Mouse (Mus musculus) MEL (cell line): Measurements from ENCODE around the gene Rnf6. TPM values are rescaled to one million over a fixed set of nuclear protein-coding genes. Genes with fewer than 3 reads are reported as not detected.

Experiments used
- DNase-seq: peaks from one replicate; pipeline ENCODE4 v3.0.0; 2011; ENCODE audit warnings: low read depth, low spot score
- H3K27ac ChIP-seq: 2 replicates; pipeline ENCODE4 v1.5.1; 2012; ENCODE audit warnings: low read depth, mild to moderate bottlenecking, control low read depth, low read length, moderate library complexity; ENCODE audit not compliant: control insufficient read depth
- H3K27me3 ChIP-seq, 2 experiments: fragments of 150-350 bp in 1 of 2; sonication (generic) in 1 of 2; 2 replicates each; pipeline ENCODE4 v1.6.1; 2012; ENCODE audit warnings: low read length in 2 of 2, mild to moderate bottlenecking in 2 of 2, improper control_type of control experiment in 1 of 2, moderate library complexity in 1 of 2; ENCODE audit not compliant: insufficient read depth in 2 of 2, control insufficient read depth in 1 of 2
- H3K36me3 ChIP-seq, 2 experiments: 2 replicates each; pipeline ENCODE4 v1.6.1; 2012 to 2014; ENCODE audit warnings: low read length in 2 of 2, improper control_type of control experiment in 1 of 2, inconsistent platforms in 1 of 2, mild to moderate bottlenecking in 1 of 2; ENCODE audit not compliant: insufficient read depth in 2 of 2, control insufficient read depth in 1 of 2
- H3K4me1 ChIP-seq, 2 experiments: fragments of 150-350 bp in 1 of 2; sonication (generic) in 1 of 2; 2 replicates each; pipeline ENCODE4 v1.6.1; 2012; ENCODE audit warnings: low read length in 2 of 2, improper control_type of control experiment in 1 of 2, mild to moderate bottlenecking in 1 of 2; ENCODE audit not compliant: insufficient read depth in 2 of 2, control insufficient read depth in 1 of 2
- H3K4me3 ChIP-seq, 2 experiments: fragments of 150-350 bp in 1 of 2; sonication (generic) in 1 of 2; 2 replicates each; pipeline ENCODE4 v1.5.1; 2012; ENCODE audit warnings: low read depth in 2 of 2, low read length in 2 of 2, mild to moderate bottlenecking in 2 of 2, moderate library complexity in 2 of 2, control low read depth in 1 of 2, improper control_type of control experiment in 1 of 2; ENCODE audit not compliant: control insufficient read depth in 1 of 2, insufficient read depth in 1 of 2
- H3K79me2 ChIP-seq: 2 replicates; pipeline ENCODE4 v1.6.1; 2012; ENCODE audit warnings: mild to moderate bottlenecking, low read length, moderate library complexity; ENCODE audit not compliant: control insufficient read depth, poor library complexity, insufficient read depth
- H3K9ac ChIP-seq: 2 replicates; pipeline ENCODE4 v1.6.1; 2012; ENCODE audit warnings: low read depth, mild to moderate bottlenecking, control low read depth, low read length, moderate library complexity; ENCODE audit not compliant: control insufficient read depth, poor library complexity, severe bottlenecking
- H3K9me3 ChIP-seq: fragments of 150-350 bp; sonication (generic); replicated peaks from 2 replicates; pipeline ENCODE4 v1.6.1; 2012; ENCODE audit warnings: mild to moderate bottlenecking, low read length, improper control_type of control experiment, moderate library complexity; ENCODE audit not compliant: insufficient read depth
- CHD1 ChIP-seq: IDR thresholded peaks from 2 replicates; pipeline ENCODE4 v1.6.1; 2012; ENCODE audit warnings: low read depth, mild to moderate bottlenecking, inconsistent platforms, low read length, improper control_type of control experiment
- CHD2 ChIP-seq: IDR thresholded peaks from 2 replicates; pipeline ENCODE4 v1.6.1; 2011; ENCODE audit warnings: low read length, improper control_type of control experiment
- CTCF ChIP-seq, 3 experiments: IDR thresholded peaks in 2 of 3; conservative IDR thresholded peaks in 1 of 3; 2 replicates each; pipeline ENCODE4 v1.5.1; 2011 to 2012; ENCODE audit warnings: low read length in 3 of 3, low read depth in 2 of 3, mild to moderate bottlenecking in 2 of 3, improper control_type of control experiment in 1 of 3, inconsistent platforms in 1 of 3, mixed read lengths in 1 of 3, moderate library complexity in 1 of 3; ENCODE audit not compliant: control insufficient read depth in 1 of 3, insufficient read depth in 1 of 3, poor library complexity in 1 of 3, severe bottlenecking in 1 of 3
- ELF1 ChIP-seq: IDR thresholded peaks from 2 replicates; pipeline ENCODE4 v1.6.1; 2014; ENCODE audit warnings: low read depth, mild to moderate bottlenecking, inconsistent platforms, low read length, improper control_type of control experiment, moderate library complexity
- EP300 ChIP-seq, 2 experiments: IDR thresholded peaks; 2 replicates each; pipeline ENCODE4 v1.6.1; 2011; ENCODE audit warnings: improper control_type of control experiment in 2 of 2, low read length in 2 of 2, low read depth in 1 of 2, mild to moderate bottlenecking in 1 of 2
- ETS1 ChIP-seq: IDR thresholded peaks from 2 replicates; pipeline ENCODE4 v1.6.1; 2012; ENCODE audit warnings: low read depth, mild to moderate bottlenecking, inconsistent platforms, low read length, improper control_type of control experiment, moderate library complexity
- GABPA ChIP-seq: IDR thresholded peaks from 2 replicates; pipeline ENCODE4 v1.6.1; 2012; ENCODE audit warnings: low read depth, mild to moderate bottlenecking, inconsistent platforms, low read length, improper control_type of control experiment, moderate library complexity
- GATA1 ChIP-seq: IDR thresholded peaks from 2 replicates; pipeline ENCODE4 v1.6.1; 2011; ENCODE audit warnings: low read depth, low read length, improper control_type of control experiment
- HCFC1 ChIP-seq: IDR thresholded peaks from 2 replicates; pipeline ENCODE4 v1.6.1; 2012; ENCODE audit warnings: low read depth, mild to moderate bottlenecking, inconsistent platforms, low read length, improper control_type of control experiment, moderate library complexity
- JUND ChIP-seq: IDR thresholded peaks from 2 replicates; pipeline ENCODE4 v1.6.1; 2011; ENCODE audit warnings: low read depth, mild to moderate bottlenecking, improper control_type of control experiment, low read length
- KAT2A ChIP-seq: conservative IDR thresholded peaks from 2 replicates; pipeline ENCODE4 v1.6.1; 2012; ENCODE audit warnings: low read depth, low read length, improper control_type of control experiment, inconsistent platforms
- MAFK ChIP-seq: IDR thresholded peaks from 2 replicates; pipeline ENCODE4 v1.6.1; 2011; ENCODE audit warnings: low read depth, mild to moderate bottlenecking, low read length, improper control_type of control experiment, borderline replicate concordance
- MEF2A ChIP-seq: IDR thresholded peaks from 2 replicates; pipeline ENCODE4 v1.6.1; 2014; ENCODE audit warnings: low read depth, mild to moderate bottlenecking, inconsistent platforms, low read length, improper control_type of control experiment; ENCODE audit not compliant: poor library complexity, insufficient replicate concordance, severe bottlenecking; ENCODE audit errors: extremely low read depth
- MXI1 ChIP-seq: IDR thresholded peaks from 2 replicates; pipeline ENCODE4 v1.6.1; 2011; ENCODE audit warnings: mild to moderate bottlenecking, low read depth, low read length, improper control_type of control experiment
- MYC ChIP-seq: IDR thresholded peaks from 2 replicates; pipeline ENCODE4 v1.6.1; 2011; ENCODE audit warnings: low read depth, mild to moderate bottlenecking, low read length, improper control_type of control experiment, moderate library complexity
- POLR2A ChIP-seq, 2 experiments: IDR thresholded peaks; 2 replicates each; pipeline ENCODE4 v1.6.1; 2011 to 2012; ENCODE audit warnings: low read length in 2 of 2, mild to moderate bottlenecking in 2 of 2, control low read depth in 1 of 2, improper control_type of control experiment in 1 of 2, low read depth in 1 of 2, moderate library complexity in 1 of 2; ENCODE audit not compliant: control insufficient read depth in 1 of 2, insufficient read depth in 1 of 2, poor library complexity in 1 of 2
- POLR2AphosphoS2 ChIP-seq: IDR thresholded peaks from 2 replicates; pipeline ENCODE4 v1.6.1; 2011; ENCODE audit warnings: low read length, improper control_type of control experiment
- RCOR1 ChIP-seq: IDR thresholded peaks from 2 replicates; pipeline ENCODE4 v1.6.1; 2012; ENCODE audit warnings: low read depth, mild to moderate bottlenecking, inconsistent platforms, low read length, improper control_type of control experiment
- SIN3A ChIP-seq: IDR thresholded peaks from 2 replicates; pipeline ENCODE4 v1.6.1; 2012; ENCODE audit warnings: low read length, improper control_type of control experiment, inconsistent platforms
- TAL1 ChIP-seq: IDR thresholded peaks from 2 replicates; pipeline ENCODE4 v1.6.1; 2012; ENCODE audit warnings: mild to moderate bottlenecking, inconsistent platforms, low read length, moderate library complexity, mixed read lengths
- TCF12 ChIP-seq: IDR thresholded peaks from 2 replicates; pipeline ENCODE4 v1.6.1; 2014; ENCODE audit warnings: low read depth, mild to moderate bottlenecking, inconsistent platforms, low read length, improper control_type of control experiment, moderate library complexity
- UBTF ChIP-seq: IDR thresholded peaks from 2 replicates; pipeline ENCODE4 v1.6.1; 2012; ENCODE audit warnings: low read depth, mild to moderate bottlenecking, inconsistent platforms, low read length, improper control_type of control experiment, moderate library complexity, borderline replicate concordance; ENCODE audit not compliant: insufficient read depth
- USF2 ChIP-seq, 2 experiments: IDR thresholded peaks; 2 replicates each; pipeline ENCODE4 v1.6.1; 2011 to 2012; ENCODE audit warnings: improper control_type of control experiment in 2 of 2, low read length in 2 of 2, borderline replicate concordance in 1 of 2, inconsistent platforms in 1 of 2, low read depth in 1 of 2, mild to moderate bottlenecking in 1 of 2; ENCODE audit not compliant: insufficient read depth in 1 of 2
- ZC3H11A ChIP-seq: IDR thresholded peaks from 2 replicates; pipeline ENCODE4 v1.6.1; 2012; ENCODE audit warnings: low read depth, mild to moderate bottlenecking, inconsistent platforms, low read length, improper control_type of control experiment
- ZKSCAN1 ChIP-seq: IDR thresholded peaks from 2 replicates; pipeline ENCODE4 v1.6.1; 2012; ENCODE audit warnings: low read depth, mild to moderate bottlenecking, inconsistent platforms, low read length, improper control_type of control experiment, moderate library complexity
- ZMIZ1 ChIP-seq: IDR thresholded peaks from 2 replicates; pipeline ENCODE4 v1.6.1; 2012; ENCODE audit warnings: low read depth, mild to moderate bottlenecking, inconsistent platforms, low read length, improper control_type of control experiment, moderate library complexity
- polyA plus RNA-seq, 2 experiments: library from polyadenylated mRNA; stranded (reverse) in 1 of 2; unstranded in 1 of 2; fragments of >175 nt in 1 of 2; fragments of >200 nt in 1 of 2; gene quantifications; 2 replicates each; pipeline versions ENCODE4 v1.2.1 to v1.2.4; 2012; ENCODE audit warnings: low replicate concordance in 2 of 2, low read depth in 1 of 2; ENCODE audit not compliant: insufficient read length in 2 of 2, insufficient read depth in 1 of 2, missing spikeins in 1 of 2
- total RNA-seq: library from RNA; depleted of rRNA; stranded (reverse); fragments of 300-350 nt; gene quantifications from 2 replicates; pipeline ENCODE4 v1.2.3, GENCODE M21; 2012

Rnf6 gene
- total and polyA plus RNA-seq, 3 experiments: 44.9 to 70.1 (median 57.3) TPM

DNA sequence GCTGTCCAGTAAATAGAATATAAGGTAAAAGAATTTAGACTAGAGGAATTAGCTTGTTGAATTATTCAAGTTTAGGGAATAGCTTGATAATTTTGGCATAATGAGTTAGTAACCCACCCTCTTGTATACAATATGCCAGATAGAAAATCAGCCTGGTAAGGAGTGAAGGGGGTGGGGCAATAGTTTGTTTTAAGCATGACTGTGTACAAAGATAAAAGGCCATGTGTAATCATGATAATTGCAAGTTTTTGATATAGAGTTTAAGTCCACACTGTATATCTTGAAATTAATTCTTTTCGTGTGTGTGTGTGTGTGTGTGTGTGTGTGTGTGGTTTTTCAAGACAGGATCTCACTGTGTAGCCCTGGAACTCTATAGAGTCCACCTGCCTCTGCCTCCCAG is 13.0 kb upstream of the Rnf6 start (continued):
- no peak for TF ChIP-seq USF2 (IDR thresholded peaks at IDR 0.05; ENCODE audit: borderline replicate concordance in 1 of 2, insufficient read depth in 1 of 2, low read depth in 1 of 2, low read length in 2 of 2)
- TF ChIP-seq, all 39 proteins: peak for 12

DNA sequence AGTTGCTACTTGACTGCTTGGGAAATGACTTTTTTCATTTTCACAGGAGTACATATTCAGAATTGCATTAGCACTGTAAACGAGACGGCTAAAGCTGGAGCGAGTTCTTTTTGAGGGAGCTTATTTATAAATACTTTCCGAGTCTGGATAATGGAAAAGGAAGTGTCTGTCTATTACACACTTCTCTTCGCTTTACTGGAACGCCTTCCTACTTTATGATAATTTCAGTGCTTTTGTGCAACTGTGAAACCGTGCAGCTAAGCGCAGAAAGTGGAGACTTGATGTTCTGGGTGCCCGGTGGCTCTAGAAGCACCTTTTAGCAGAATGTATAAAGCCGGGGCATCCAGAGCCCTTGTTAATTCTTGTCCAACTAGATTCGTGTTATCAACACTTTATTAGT is 11.5 kb upstream of the Rnf6 start:
- peaks cover 13 to 37% of the 10 kb centered on the region in 2 experiments for H3K36me3 ChIP-seq
- no peaks in the 10 kb centered on the region for H3K9me3 ChIP-seq
- no peak overlapping the region for H3K27ac ChIP-seq
- DNase-seq: peak; percentile 58
- H3K4me1 ChIP-seq: peaks cover 14 to 20% of the 10 kb centered on the region in 2 experiments
- peaks cover 66% of the 10 kb centered on the region for H3K79me2 ChIP-seq
- H3K27me3 ChIP-seq: no peaks in the 10 kb centered on the region
- peak overlapping the region; percentile 85 for H3K9ac ChIP-seq
- H3K4me3 ChIP-seq: peak overlapping the region; percentile 64 to 85
- TF ChIP-seq UBTF: 0 out of 2 replicates have a peak, but pooled peaks have one; percentile 28
- TF ChIP-seq JUND: no peak
- peak; percentile 52; the same call in 1 of the 2 replicates for TF ChIP-seq SIN3A
- TF ChIP-seq MXI1: no peak
- no peak for TF ChIP-seq ETS1

DNA sequence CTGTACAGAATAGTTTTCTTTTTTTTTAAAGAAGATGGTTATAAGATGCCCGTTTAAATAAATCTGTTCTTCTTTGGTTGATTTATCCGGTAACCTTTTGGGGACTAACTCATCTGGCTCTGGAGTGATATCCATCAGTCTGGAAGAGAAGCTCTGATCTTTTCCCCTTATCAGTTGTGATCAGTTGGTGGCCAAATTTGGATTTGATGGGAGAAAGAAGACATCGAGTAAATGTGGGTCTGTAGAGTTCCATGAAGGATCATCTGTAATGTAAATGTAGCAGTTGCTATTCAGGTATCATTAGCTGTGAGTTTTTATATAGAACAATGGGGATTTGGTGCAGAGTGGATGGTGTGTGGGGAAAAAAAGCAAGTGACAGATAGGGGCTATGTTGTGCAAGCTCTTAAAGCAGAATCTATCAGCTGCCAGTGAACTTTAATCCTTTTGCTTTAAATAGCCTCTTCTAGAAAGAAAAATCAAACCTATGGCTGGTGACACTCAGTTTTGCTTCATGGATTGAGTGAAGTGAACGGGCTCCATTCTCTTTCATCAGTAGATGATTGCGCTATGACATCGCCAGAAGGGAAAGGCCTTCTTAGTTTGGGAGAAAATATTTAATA is 10.8 kb upstream of the Rnf6 start:
- Histone ChIP-seq H3K9me3 (no peaks in the 10 kb centered on the region), H3K79me2 (peaks cover 60% of the 10 kb centered on the region), H3K4me3 (peak overlapping the region; percentile 64 to 85), H3K9ac (peak overlapping the region; percentile 85), H3K36me3 (peaks cover 11 to 37% of the 10 kb centered on the region in 2 experiments), H3K27me3 (no peaks in the 10 kb centered on the region), H3K27ac (peak overlapping the region; percentile 96), H3K4me1 (peaks cover 14 to 20% of the 10 kb centered on the region in 2 experiments)
- 0 out of 2 replicates have a peak, but pooled peaks have one; percentile 32 for TF ChIP-seq UBTF
- TF ChIP-seq CTCF (IDR thresholded peaks at IDR 0.05 in 2 of 3, conservative IDR thresholded peaks at IDR 0.05 in 1 of 3; ENCODE audit: control insufficient read depth in 1 of 3, insufficient read depth in 1 of 3, low read depth in 2 of 3, low read length in 3 of 3, poor library complexity in 1 of 3, severe bottlenecking in 1 of 3): no peak
- no peak for TF ChIP-seq CHD2
- no peak for TF ChIP-seq POLR2AphosphoS2
- TF ChIP-seq ZMIZ1: no peak
- TF ChIP-seq MXI1: no peak
- TF ChIP-seq RCOR1: no peak
- no peak for TF ChIP-seq KAT2A
- no peak for TF ChIP-seq EP300 (IDR thresholded peaks at IDR 0.05; ENCODE audit: low read depth in 1 of 2, low read length in 2 of 2)
- no peak for TF ChIP-seq MAFK
- no peak for TF ChIP-seq ZKSCAN1
- TF ChIP-seq POLR2A (IDR thresholded peaks at IDR 0.05; ENCODE audit: control insufficient read depth in 1 of 2, insufficient read depth in 1 of 2, low read depth in 1 of 2, low read length in 2 of 2, poor library complexity in 1 of 2): no peak
- TF ChIP-seq TCF12: no peak
- TF ChIP-seq TAL1: no peak
- TF ChIP-seq HCFC1: peak; percentile 25; the same call in 1 of the 2 replicates
- no peak for TF ChIP-seq ZC3H11A
- no peak; the same call in 1 of the 2 replicates for TF ChIP-seq CHD1
- peak; percentile 37 for TF ChIP-seq SIN3A
- TF ChIP-seq MYC: no peak
- no peak for TF ChIP-seq MEF2A
- TF ChIP-seq ELF1: no peak
- TF ChIP-seq GATA1: peak; percentile 74; the same call in 1 of the 2 replicates
- TF ChIP-seq USF2 (IDR thresholded peaks at IDR 0.05; ENCODE audit: borderline replicate concordance in 1 of 2, insufficient read depth in 1 of 2, low read depth in 1 of 2, low read length in 2 of 2): no peak
- no peak for TF ChIP-seq GABPA
- DNase-seq: peak; percentile 52
